8 mouse cellular contexts compared by ENCODE assay signal in the genomic region with DNA sequence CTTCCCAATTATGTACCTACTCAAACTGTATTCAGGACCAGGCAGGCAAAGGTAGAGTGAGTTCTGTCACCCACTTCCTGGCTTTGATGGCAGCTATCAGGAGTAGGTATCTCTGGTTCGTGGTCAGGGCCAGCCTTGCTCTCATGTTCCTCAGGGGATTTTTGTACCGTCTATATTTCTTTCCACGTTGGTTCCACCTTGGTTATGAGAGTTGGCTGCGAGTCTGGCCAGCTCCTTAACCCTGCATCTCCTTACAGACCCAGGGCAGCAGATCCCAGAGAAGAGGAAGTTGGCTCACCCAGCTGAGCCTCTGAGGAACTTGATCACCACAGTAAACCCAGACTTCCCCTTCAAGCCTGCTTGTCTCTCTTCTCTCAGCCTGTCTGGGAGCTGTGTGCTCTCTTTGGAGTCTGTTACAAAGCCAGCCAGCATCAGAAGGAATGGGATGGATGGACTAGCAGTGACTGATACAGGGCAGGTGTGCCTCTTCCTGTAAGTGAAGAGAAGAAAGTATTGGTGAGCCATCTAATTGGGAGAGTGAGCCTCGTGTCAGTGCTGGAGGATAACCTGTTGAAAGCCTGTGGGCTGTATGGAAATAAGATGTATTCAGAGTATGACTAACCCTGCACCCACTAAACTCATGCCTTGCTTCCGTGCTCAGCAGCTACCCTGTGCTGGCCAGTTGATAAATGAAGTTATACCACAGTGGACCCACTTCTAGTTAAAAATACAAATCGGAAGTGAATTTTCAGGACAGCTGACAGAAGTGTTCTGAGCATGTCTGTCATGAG. TPM values are rescaled to one million over a fixed set of nuclear protein-coding genes. Genes with fewer than 3 reads are reported as not detected.
DNase-seq lines count a peak whose midpoint lies in the region; ATAC-seq and TF ChIP-seq lines count a peak whose summit lies in the region.

No protein-coding gene starts in this region.

- no peak overlapping the region for H3K27ac ChIP-seq in heart, embryonic 12.5 days (ENCODE audit: poor library complexity, severe bottlenecking)
- H3K27ac ChIP-seq in midbrain, postnatal 0 days (ENCODE audit: low read depth, low read length), result no peak overlapping the region

- DNase-seq in heart, adult 9 months (ENCODE audit: low spot score in 2 of 2), result peak; percentile 28 to 56
- DNase-seq in B cell, adult 2 months, result peak; percentile 64 to 67
- peak; percentile 40 for DNase-seq in brain, adult 2 months (ENCODE audit: low read depth, low spot score)
- peak; percentile 77 for DNase-seq in naive thymus-derived CD4-positive, alpha-beta T cell, adult 2 months (ENCODE audit: low read depth)
- no peak for DNase-seq in cerebellum, postnatal 10 days
- no peak for DNase-seq in frontal cortex, postnatal 10 days (ENCODE audit: low spot score in 2 of 2)
- DNase-seq in midbrain, postnatal 0 days (ENCODE audit: low spot score), result no peak

- no peak overlapping the region for H3K4me2 ChIP-seq in heart, embryonic 12.5 days
- H3K4me2 ChIP-seq in midbrain, postnatal 0 days (ENCODE audit: low read depth, low read length, poor library complexity, severe bottlenecking), result no peak overlapping the region

- no peak overlapping the region for H3K4me3 ChIP-seq in heart, embryonic 12.5 days
- H3K4me3 ChIP-seq in midbrain, postnatal 0 days (ENCODE audit: low read depth, low read length), result no peak overlapping the region

- 77% methylated on average over 7 of the region's 7 CpGs for WGBS in heart, embryonic 12.5 days
- 89% methylated on average over 7 of the region's 7 CpGs for WGBS in midbrain, postnatal 0 days

- TF ChIP-seq CTCF in midbrain, postnatal 0 days (IDR thresholded peaks at IDR 0.05), result no peak

- no peaks in the 10 kb centered on the region for H3K9me3 ChIP-seq in heart, embryonic 12.5 days (replicated peaks)
- H3K9me3 ChIP-seq in midbrain, postnatal 0 days (ENCODE audit: low read length), result no peaks in the 10 kb centered on the region

- H3K36me3 ChIP-seq in heart, embryonic 12.5 days, result no peaks in the 10 kb centered on the region
- no peaks in the 10 kb centered on the region for H3K36me3 ChIP-seq in midbrain, postnatal 0 days (ENCODE audit: insufficient read depth, low read length)

- H3K27me3 ChIP-seq in heart, embryonic 12.5 days (replicated peaks), result no peaks in the 10 kb centered on the region
- no peaks in the 10 kb centered on the region for H3K27me3 ChIP-seq in midbrain, postnatal 0 days (ENCODE audit: insufficient read depth, low read length)

- ATAC-seq in heart, embryonic 12.5 days (ENCODE audit: insufficient number of reproducible peaks, low FRiP score), result no peak
- no peak for ATAC-seq in midbrain, postnatal 0 days (ENCODE audit: low FRiP score)

- H3K4me1 ChIP-seq in heart, embryonic 12.5 days (replicated peaks), result peaks cover 43% of the 10 kb centered on the region
- H3K4me1 ChIP-seq in midbrain, postnatal 0 days (ENCODE audit: insufficient read depth, low read length), result peaks cover 5% of the 10 kb centered on the region

- no peak overlapping the region for H3K9ac ChIP-seq in heart, embryonic 12.5 days
- H3K9ac ChIP-seq in midbrain, postnatal 0 days (replicated peaks; ENCODE audit: low read length, poor library complexity, severe bottlenecking), result no peak overlapping the region

RNA-seq across cellular contexts. Expression of gene Rapgef1, which starts 53.4 kb away (rescaled TPM):
- polyA plus RNA-seq in heart, embryonic 12.5 days (2016; fragmentation: Nextera tagmentation; extraction: Ambion mirVana), result 13.2 and 14.5 TPM in 2 replicates
- 98.7 and 109 TPM in 2 replicates for total RNA-seq in midbrain, postnatal 0 days (2014; rRNA removed)
- 15.4 and 16.2 TPM in 2 replicates for polyA plus RNA-seq in midbrain, postnatal 0 days (2015; fragmentation: Nextera tagmentation; extraction: Ambion mirVana)

Comparison
In these comparisons a context has a peak if more than half of its experiments do, and no peak if none do; other contexts are left out.
1. DNase-seq: peak in heart, adult 9 months (2 of 2), B cell, adult 2 months (2 of 2), brain, adult 2 months (single experiment) and naive thymus-derived CD4-positive, alpha-beta T cell, adult 2 months (single experiment); none in cerebellum, postnatal 10 days (0 of 2), frontal cortex, postnatal 10 days (0 of 2) and midbrain, postnatal 0 days (single experiment).